Mouse (Mus musculus): ENCODE measurements around the gene Eif3c.

Eif3c gene

GRCm38 (mm10) chr7:126566094-126566765, at the start of gene Eif3c:
TSS of gene Eif3c (minus strand) at chr7:126566411.
- peak; percentile 92 for DNase-seq (ENCODE audit: low spot score)

- DNase-seq (ENCODE audit: low spot score): no peak
These were observed 46.5 kb upstream of the Eif3c start for GRCm38 (mm10) chr7:126612736-126613135.

- no peak for DNase-seq (ENCODE audit: low spot score)
These were observed 41.6 kb upstream of the Eif3c start for GRCm38 (mm10) chr7:126607796-126608195.

- DNase-seq (ENCODE audit: low spot score): no peak
These were observed 40.9 kb upstream of the Eif3c start for GRCm38 (mm10) chr7:126607064-126607463.

GRCm38 (mm10) chr7:126606611-126607010, 40.4 kb upstream of the Eif3c start:
- no peak for DNase-seq (ENCODE audit: low spot score)

GRCm38 (mm10) chr7:126602650-126603049, 36.4 kb upstream of the Eif3c start:
- DNase-seq (ENCODE audit: low spot score): no peak

GRCm38 (mm10) chr7:126601896-126602295, 35.7 kb upstream of the Eif3c start:
- no peak for DNase-seq (ENCODE audit: low spot score)

GRCm38 (mm10) chr7:126598919-126599318, 32.7 kb upstream of the Eif3c start:
- no peak for DNase-seq (ENCODE audit: low spot score)

- DNase-seq (ENCODE audit: low spot score): no peak
These were observed 30.2 kb upstream of the Eif3c start for GRCm38 (mm10) chr7:126596414-126596813.

- no peak for DNase-seq (ENCODE audit: low spot score)
These were observed 29.7 kb upstream of the Eif3c start for GRCm38 (mm10) chr7:126595890-126596289.

GRCm38 (mm10) chr7:126594862-126595561, 28.8 kb upstream of the Eif3c start, which contains the start of gene Il27:
TSS of gene Il27 (minus strand) at chr7:126594941.
- DNase-seq (ENCODE audit: low spot score): no peak

- peak; percentile 63 for DNase-seq (ENCODE audit: low spot score)
These were observed 21.6 kb upstream of the Eif3c start for GRCm38 (mm10) chr7:126587779-126588178.

GRCm38 (mm10) chr7:126586839-126587238, 20.6 kb upstream of the Eif3c start:
- peak; percentile 70 for DNase-seq (ENCODE audit: low spot score)

GRCm38 (mm10) chr7:126585717-126586116, 19.5 kb upstream of the Eif3c start, which contains the start of gene Cln3:
TSS of gene Cln3 (minus strand) at chr7:126585817.
- no peak for DNase-seq (ENCODE audit: low spot score)

GRCm38 (mm10) chr7:126584506-126584977, 18.3 kb upstream of the Eif3c start, which contains the start of gene Apobr:
TSS of gene Apobr (plus strand) at chr7:126584942.
- peak; percentile 45 for DNase-seq (ENCODE audit: low spot score)

GRCm38 (mm10) chr7:126583761-126584160, 17.6 kb upstream of the Eif3c start:
- DNase-seq (ENCODE audit: low spot score): no peak

- peak; percentile 91 for DNase-seq (ENCODE audit: low spot score)
These were observed 17.1 kb upstream of the Eif3c start for GRCm38 (mm10) chr7:126583251-126583709.

GRCm38 (mm10) chr7:126582759-126583158, 16.5 kb upstream of the Eif3c start:
- DNase-seq (ENCODE audit: low spot score): no peak

GRCm38 (mm10) chr7:126581661-126582060, 15.4 kb upstream of the Eif3c start:
- DNase-seq (ENCODE audit: low spot score): no peak

- peak; percentile 60 for DNase-seq (ENCODE audit: low spot score)
These were observed 13.0 kb upstream of the Eif3c start for GRCm38 (mm10) chr7:126579172-126579571.

- peak; percentile 52 for DNase-seq (ENCODE audit: low spot score)
These were observed 10.7 kb upstream of the Eif3c start for GRCm38 (mm10) chr7:126576946-126577345.

- no peak for DNase-seq (ENCODE audit: low spot score)
These were observed 518 bp downstream of the Eif3c start for GRCm38 (mm10) chr7:126565693-126566092.

GRCm38 (mm10) chr7:126556635-126557034, 9.6 kb downstream of the Eif3c start:
- no peak for DNase-seq (ENCODE audit: low spot score)
